Mouse (Mus musculus): ENCODE measurements around the gene Rnps1. TPM values are rescaled to one million over a fixed set of nuclear protein-coding genes. Genes with fewer than 3 reads are reported as not detected.

Gene Rnps1
- polyA plus RNA-seq, 1 experiment from 2014 or later, result 318 TPM

- Histone ChIP-seq H3K4me2 (no peak overlapping the region), H3K27me3 (no peaks in the 10 kb centered on the region), H3K4me1 (peaks cover 61% of the 10 kb centered on the region), H3K4me3 (replicated peaks) (no peak overlapping the region), H3K9me3 (replicated peaks) (no peaks in the 10 kb centered on the region), H3K9ac (no peak overlapping the region; the same call in 1 of the 2 replicates), H3K36me3 (peaks cover 51% of the 10 kb centered on the region), H3K27ac (no peak overlapping the region)
- 78% methylated on average over 5 of the region's 5 CpGs for WGBS
- ATAC-seq (replicated peaks; ENCODE audit: low FRiP score), result no peak
Observed at GRCm38 (mm10) chr17:24474557-24474956, 60.2 kb downstream of the Rnps1 start.

Other genes starting within 250 kb of the Rnps1 start
- gene Atp6v0c, start 244.9 kb upstream of the Rnps1 start, polyA plus RNA-seq (2015; fragmentation: Nextera tagmentation; extraction: Ambion mirVana), result 546 and 562 TPM in 2 replicates
- gene Tbc1d24, start 209.0 kb upstream of the Rnps1 start, polyA plus RNA-seq (2015; fragmentation: Nextera tagmentation; extraction: Ambion mirVana), result 5.9 and 6.7 TPM in 2 replicates
- gene Ntn3, start 205.0 kb upstream of the Rnps1 start, polyA plus RNA-seq (2015; fragmentation: Nextera tagmentation; extraction: Ambion mirVana), result 5.1 and 5.6 TPM in 2 replicates
- gene Tedc2, start 193.7 kb upstream of the Rnps1 start, polyA plus RNA-seq (2015; fragmentation: Nextera tagmentation; extraction: Ambion mirVana), result 13.6 and 14.3 TPM in 2 replicates
- 67.5 and 71.1 TPM in 2 replicates for gene Ccnf, start 163.1 kb upstream of the Rnps1 start, polyA plus RNA-seq (2015; fragmentation: Nextera tagmentation; extraction: Ambion mirVana)
- 0.18 and 0.27 TPM in 2 replicates for gene Abca17, start 63.5 kb upstream of the Rnps1 start, polyA plus RNA-seq (2015; fragmentation: Nextera tagmentation; extraction: Ambion mirVana)
- gene Abca3, start 62.6 kb upstream of the Rnps1 start, polyA plus RNA-seq (2015; fragmentation: Nextera tagmentation; extraction: Ambion mirVana), result 17.4 and 17.5 TPM in 2 replicates
- gene Eci1, start 12.1 kb downstream of the Rnps1 start, polyA plus RNA-seq (2015; fragmentation: Nextera tagmentation; extraction: Ambion mirVana), result 115 and 117 TPM in 2 replicates
- 2.4 and 3.2 TPM in 2 replicates for gene Dnase1l2, start 28.5 kb downstream of the Rnps1 start, polyA plus RNA-seq (2015; fragmentation: Nextera tagmentation; extraction: Ambion mirVana)
- gene E4f1, start 55.7 kb downstream of the Rnps1 start, polyA plus RNA-seq (2015; fragmentation: Nextera tagmentation; extraction: Ambion mirVana), result 29.9 and 36.7 TPM in 2 replicates
- gene Pgp, start 55.8 kb downstream of the Rnps1 start, polyA plus RNA-seq (2015; fragmentation: Nextera tagmentation; extraction: Ambion mirVana), result 49.9 and 53.3 TPM in 2 replicates
- gene Bricd5, start 59.3 kb downstream of the Rnps1 start, polyA plus RNA-seq (2015; fragmentation: Nextera tagmentation; extraction: Ambion mirVana), result 0.39 and 0.58 TPM in 2 replicates
- 29.0 and 36.1 TPM in 2 replicates for gene Mlst8, start 64.5 kb downstream of the Rnps1 start, polyA plus RNA-seq (2015; fragmentation: Nextera tagmentation; extraction: Ambion mirVana)
- gene Caskin1, start 74.0 kb downstream of the Rnps1 start, polyA plus RNA-seq (2015; fragmentation: Nextera tagmentation; extraction: Ambion mirVana), result 1.8 and 2.3 TPM in 2 replicates
- gene Traf7, start 113.4 kb downstream of the Rnps1 start, polyA plus RNA-seq (2015; fragmentation: Nextera tagmentation; extraction: Ambion mirVana), result 85.8 and 96.1 TPM in 2 replicates
- 2.8 TPM in 2 replicates for gene Rab26, start 119.6 kb downstream of the Rnps1 start, polyA plus RNA-seq (2015; fragmentation: Nextera tagmentation; extraction: Ambion mirVana)
- 21.3 and 21.9 TPM in 2 replicates for gene Pkd1, start 135.3 kb downstream of the Rnps1 start, polyA plus RNA-seq (2015; fragmentation: Nextera tagmentation; extraction: Ambion mirVana)
- 60.8 and 71.0 TPM in 2 replicates for gene Tsc2, start 218.1 kb downstream of the Rnps1 start, polyA plus RNA-seq (2015; fragmentation: Nextera tagmentation; extraction: Ambion mirVana)
- 20.0 and 20.6 TPM in 2 replicates for gene Nthl1, start 218.1 kb downstream of the Rnps1 start, polyA plus RNA-seq (2015; fragmentation: Nextera tagmentation; extraction: Ambion mirVana)
- gene Slc9a3r2, start 235.8 kb downstream of the Rnps1 start, polyA plus RNA-seq (2015; fragmentation: Nextera tagmentation; extraction: Ambion mirVana), result 101 and 106 TPM in 2 replicates
- 0.35 and 0.43 TPM in 2 replicates for gene Npw, start 243.9 kb downstream of the Rnps1 start, polyA plus RNA-seq (2015; fragmentation: Nextera tagmentation; extraction: Ambion mirVana)

Measured in kidney, embryonic 15.5 days (tissue).